Mouse (Mus musculus): Measurements from ENCODE around the gene Tmem265.

DNA sequence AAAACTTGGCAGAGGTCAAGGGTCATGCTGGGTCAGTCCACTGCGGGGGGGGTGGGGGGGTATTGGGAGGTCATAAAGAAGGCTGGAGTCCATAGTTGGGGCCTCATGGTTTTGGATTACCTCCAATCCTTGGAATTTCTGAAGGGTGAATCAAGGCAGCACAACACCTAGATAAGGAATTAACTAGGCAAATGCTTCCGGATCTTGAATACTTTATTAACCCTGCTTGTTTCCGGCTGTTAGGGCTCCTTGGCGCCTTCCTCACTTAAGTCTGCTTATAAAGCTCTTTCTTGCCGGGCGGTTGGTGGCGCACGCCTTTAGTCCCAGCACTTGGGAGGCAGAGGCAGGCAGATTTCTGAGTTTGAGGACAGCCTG is 48.2 kb upstream of the Tmem265 start:
- TF ChIP-seq EP300 (IDR thresholded peaks at IDR 0.05) (no peak), CTCF (IDR thresholded peaks at IDR 0.05) (no peak; the same call in 1 of the 2 replicates)
